Mouse (Mus musculus) lung, adult 2 months (tissue): Measurements from ENCODE around the gene Fam227b. TPM values are rescaled to one million over a fixed set of nuclear protein-coding genes. Genes with fewer than 3 reads are reported as not detected.

Experiments used
- DNase-seq: peaks from one replicate; pipeline ENCODE4 v3.0.0; 2022
- H3K4me1 ChIP-seq: fragments of 200-500 bp; 2 replicates; pipeline ENCODE4 v1.6.1; 2011; ENCODE audit warnings: low read length; ENCODE audit not compliant: control insufficient read depth, insufficient read depth
- H3K4me3 ChIP-seq: fragments of 200-500 bp; replicated peaks from 2 replicates; pipeline ENCODE3; 2011; ENCODE audit warnings: low read depth, mild to moderate bottlenecking, control low read depth, low read length; ENCODE audit errors: extremely low read depth
- CTCF ChIP-seq: fragments of 200-500 bp; IDR thresholded peaks from 2 replicates; pipeline ENCODE4 v1.5.1; 2011; ENCODE audit warnings: mild to moderate bottlenecking, low read length, control low read depth; ENCODE audit not compliant: insufficient read depth
- POLR2A ChIP-seq: fragments of 200-500 bp; IDR thresholded peaks from 2 replicates; pipeline ENCODE4 v1.6.1; 2011; ENCODE audit warnings: low read depth, mild to moderate bottlenecking, control low read depth, low read length, borderline replicate concordance; ENCODE audit errors: extremely low read depth
- WGBS: fragments of 180-500 bp; shearing (Covaris S2); methylation state at CpG from one replicate; pipeline ENCODE4 v1.1.7; 2018; 5-methylcytosine and 5-hydroxymethylcytosine counted together
- polyA plus RNA-seq: library from polyadenylated mRNA; depleted of rRNA; stranded (reverse); fragments of >200 nt; gene quantifications from 2 replicates; pipeline ENCODE4 v1.2.3, GENCODE M21; 2012

The Fam227b gene
- polyA plus RNA-seq, 1 experiment = not detected

DNA sequence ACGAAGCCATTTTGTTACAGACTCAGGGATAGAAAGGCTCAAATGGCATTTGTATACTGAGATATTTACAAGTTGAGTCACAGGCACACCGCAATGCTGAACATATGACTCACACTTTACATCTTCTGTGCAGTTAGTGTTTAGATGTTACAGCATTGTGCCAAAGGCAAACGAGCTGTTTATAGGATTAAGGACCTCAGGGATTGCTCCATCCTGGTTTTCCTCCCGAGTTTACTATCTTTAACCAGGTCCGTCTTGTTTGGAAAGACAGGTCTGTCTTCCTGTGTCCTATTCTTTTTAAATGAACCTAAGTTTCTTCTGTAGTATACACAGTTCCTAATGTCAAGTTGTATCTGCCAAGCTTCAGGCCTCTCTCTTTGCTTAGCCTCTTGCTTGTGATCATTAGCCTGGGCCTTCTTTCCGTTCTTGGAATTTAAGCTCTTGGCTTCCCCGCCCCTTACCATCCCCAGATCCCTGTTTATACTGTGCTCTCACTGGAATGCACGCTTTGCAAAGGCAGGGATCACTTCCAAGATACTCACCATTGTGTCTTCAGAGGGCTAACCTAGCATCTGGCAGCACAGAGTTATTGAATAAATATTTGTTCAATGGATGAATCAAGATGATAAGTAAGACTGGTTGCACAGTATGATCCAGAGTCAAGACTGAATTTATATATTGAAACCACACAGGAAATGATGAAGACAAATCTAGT is 120.5 kb downstream of the Fam227b start:
- Histone ChIP-seq H3K4me3 (no peak overlapping the region), H3K4me1 (peaks cover 3% of the 10 kb centered on the region; the same call in 1 of the 2 replicates)
- 30% methylated on average over 8 of the region's 8 CpGs for WGBS
- TF ChIP-seq POLR2A (no peak), CTCF (no peak)
- DNase-seq = no peak

DNA sequence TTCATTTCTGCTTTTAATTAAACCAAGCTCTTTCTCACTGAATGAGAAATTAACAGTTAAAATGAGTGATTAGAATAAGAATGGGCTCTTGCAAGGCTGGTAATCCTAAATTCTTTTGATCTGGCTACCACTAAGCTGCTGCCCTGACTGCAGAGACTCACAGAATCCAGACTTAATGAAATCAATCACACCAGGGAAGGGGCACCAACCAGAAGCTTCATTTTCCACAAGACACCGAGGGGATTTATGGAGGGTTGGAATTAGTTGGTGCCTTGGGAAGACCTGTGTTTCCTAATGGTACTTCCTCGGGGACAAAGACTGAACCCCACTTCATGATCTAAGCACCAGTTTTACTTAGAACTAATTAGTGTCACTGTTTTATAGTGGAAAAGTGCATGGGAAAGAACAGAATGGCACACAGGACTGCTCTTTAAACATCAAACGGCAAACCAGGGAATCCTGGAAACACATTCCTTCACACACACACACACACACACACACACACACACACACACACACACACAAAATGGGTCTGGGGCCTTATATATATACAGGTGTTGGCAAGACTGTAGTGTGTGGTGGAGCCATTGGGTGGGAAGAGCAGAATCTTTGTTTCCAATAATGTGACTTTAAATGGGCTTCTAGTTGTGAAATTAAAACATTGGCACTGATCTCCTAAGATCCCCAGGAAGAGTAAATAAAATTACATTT is 135.9 kb downstream of the Fam227b start:
- Histone ChIP-seq H3K4me3 (no peak overlapping the region), H3K4me1 (no peaks in the 10 kb centered on the region)
- TF ChIP-seq CTCF (no peak), POLR2A (no peak)
- WGBS = 71% methylated on average over 3 of the region's 3 CpGs
- DNase-seq = no peak

DNA sequence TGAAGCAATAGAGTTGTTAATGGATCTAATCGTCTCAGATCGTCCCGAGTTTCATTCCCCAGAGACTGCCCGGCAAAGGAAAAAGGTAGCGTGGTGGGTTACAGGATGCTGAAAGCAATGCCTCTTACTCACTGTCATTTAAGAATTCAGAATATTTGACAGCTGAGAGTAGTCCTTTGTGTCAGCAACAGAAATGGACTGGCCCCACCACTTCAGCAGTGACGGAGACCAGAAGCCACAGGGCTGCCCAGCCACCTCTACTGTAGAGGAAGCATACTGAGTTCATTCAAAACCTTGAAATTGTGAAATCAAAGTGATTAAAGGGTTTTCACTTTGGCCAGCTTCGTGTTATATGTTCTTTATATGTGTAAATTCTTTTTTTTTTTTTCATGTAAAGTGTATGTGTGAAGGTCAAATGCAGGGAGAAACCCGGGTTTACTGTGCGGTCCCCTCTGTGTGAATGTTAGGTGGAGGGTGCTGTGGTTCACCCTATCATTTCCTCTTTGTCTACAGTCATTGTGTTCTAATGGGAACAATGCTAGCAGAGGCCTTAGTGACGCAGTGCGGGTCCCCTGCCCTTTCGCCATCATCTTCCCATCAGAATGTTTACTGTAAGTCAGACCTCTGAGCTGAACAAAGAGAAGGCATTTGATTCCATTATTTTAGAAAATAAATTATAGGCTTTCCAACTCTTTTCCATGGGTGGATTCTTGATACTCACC is 136.7 kb downstream of the Fam227b start:
- Histone ChIP-seq H3K4me1 (no peaks in the 10 kb centered on the region), H3K4me3 (no peak overlapping the region)
- WGBS = 50% methylated on average over 12 of the region's 12 CpGs
- no peak for TF ChIP-seq CTCF
- no peak for TF ChIP-seq POLR2A
- DNase-seq = no peak

DNA sequence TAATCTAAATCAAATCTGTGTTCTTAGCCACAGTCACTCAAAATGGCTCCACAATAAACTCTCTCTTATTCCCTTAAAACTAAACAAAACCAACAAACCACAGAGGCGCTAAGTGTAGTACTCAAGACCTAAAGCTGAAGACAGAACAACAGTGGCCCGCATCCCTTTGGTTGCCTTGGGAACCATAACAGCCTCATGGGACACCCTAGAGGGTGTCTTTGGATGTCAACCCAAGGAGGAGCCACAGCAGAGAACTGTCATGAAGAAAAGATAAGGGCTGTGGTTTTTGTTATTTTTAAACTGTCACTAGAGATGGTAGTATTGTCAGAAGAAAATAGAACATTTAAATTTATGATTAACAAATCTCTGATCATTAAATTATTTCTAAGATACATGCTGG is 145.1 kb downstream of the Fam227b start:
- no peak for DNase-seq
- no peaks in the 10 kb centered on the region for H3K4me1 ChIP-seq
- 76% methylated on average over 2 of the region's 2 CpGs for WGBS
- no peak for TF ChIP-seq CTCF
- no peak for TF ChIP-seq POLR2A
- no peak overlapping the region for H3K4me3 ChIP-seq

DNA sequence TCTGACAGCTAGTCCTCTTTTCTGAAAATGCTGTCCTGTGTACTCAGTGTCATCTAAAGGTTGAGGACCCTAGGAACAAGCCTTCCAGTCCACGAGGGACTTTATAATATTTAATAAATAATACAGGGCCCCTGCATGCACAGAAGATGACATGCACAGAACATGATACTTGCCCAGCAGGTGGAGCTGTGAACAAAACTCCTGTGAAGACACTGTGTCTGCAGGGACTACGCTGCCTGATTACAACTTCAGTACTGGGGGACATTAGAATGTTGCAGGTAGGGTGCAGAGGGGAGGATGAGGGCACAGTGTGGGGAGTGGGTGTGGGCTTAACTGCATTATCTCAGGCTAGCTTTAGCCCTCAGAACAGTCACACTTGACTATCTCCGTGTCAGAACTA is 145.7 kb downstream of the Fam227b start:
- no peak for TF ChIP-seq POLR2A
- peak; percentile 52 for TF ChIP-seq CTCF
- peak; percentile 51 for DNase-seq
- WGBS = 37% methylated on average over 3 of the region's 3 CpGs
- Histone ChIP-seq H3K4me1 (no peaks in the 10 kb centered on the region), H3K4me3 (no peak overlapping the region)

DNA sequence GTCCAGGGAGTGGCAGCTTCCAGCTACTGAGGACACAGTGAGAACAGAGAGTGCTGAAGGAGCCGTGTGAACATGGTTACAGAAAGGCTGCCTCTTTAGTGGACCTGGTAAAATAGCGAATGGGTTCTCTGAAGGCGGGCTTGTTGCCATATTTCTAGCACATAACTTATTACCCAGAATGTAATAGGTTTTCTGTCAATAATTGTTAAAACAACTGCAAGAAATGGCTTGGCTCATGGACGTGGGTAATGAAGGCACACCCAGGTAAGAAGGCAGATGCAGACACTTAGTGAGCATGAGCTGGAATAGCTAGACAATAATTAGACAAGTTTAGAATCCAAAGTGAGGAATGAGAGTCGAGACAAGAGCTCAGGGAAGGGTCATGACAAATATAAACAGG is 149.5 kb downstream of the Fam227b start:
- DNase-seq = no peak
- Histone ChIP-seq H3K4me1 (no peaks in the 10 kb centered on the region), H3K4me3 (no peak overlapping the region)
- WGBS = 62% methylated on average over 5 of the region's 5 CpGs
- TF ChIP-seq CTCF (no peak), POLR2A (no peak)

DNA sequence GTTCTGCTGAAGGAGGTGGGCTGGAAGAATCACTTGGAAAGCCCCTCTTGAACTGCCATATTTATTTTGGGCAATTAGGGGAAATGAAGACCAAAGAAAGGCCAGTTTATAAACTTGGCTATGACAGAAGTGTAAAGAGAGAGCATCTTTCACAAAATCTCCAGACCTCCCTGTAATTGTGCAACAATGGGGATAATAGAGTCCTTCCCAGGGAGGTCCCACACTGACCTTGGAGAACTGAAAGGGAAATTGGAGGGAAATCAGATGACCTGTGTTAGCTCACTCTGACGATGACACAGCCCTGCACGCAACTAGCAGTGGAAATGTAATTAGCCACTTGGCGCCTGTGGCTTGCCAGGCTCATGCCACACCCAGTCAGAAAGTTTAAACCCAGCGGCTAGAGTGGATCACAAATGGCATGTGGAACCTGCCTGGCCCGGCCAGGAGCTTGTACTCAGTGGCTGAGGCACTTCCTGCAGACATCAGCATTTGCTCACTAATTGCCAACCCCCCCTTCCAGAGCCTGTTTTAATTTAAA is 175.9 kb downstream of the Fam227b start:
- 49% methylated on average over 5 of the region's 5 CpGs for WGBS

DNA sequence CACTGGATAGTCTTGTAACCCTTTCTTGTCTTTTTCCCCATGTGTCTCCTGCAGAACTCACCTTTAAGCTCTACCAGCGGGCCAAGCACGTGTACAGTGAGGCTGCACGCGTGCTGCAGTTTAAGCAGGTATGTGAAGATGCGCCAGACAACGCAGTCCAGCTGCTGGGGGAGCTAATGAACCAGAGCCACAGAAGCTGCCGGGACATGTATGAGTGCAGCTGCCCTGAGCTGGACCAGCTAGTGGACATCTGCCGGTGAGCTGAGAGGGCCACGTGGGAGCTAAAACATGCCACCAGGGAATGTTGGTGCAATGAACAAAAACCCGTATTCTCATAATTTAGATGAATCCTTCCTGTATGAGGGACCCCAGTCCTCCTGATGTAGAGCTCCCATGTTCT is 176.6 kb downstream of the Fam227b start:
- H3K4me1 ChIP-seq = no peaks in the 10 kb centered on the region
- no peak overlapping the region for H3K4me3 ChIP-seq
- 96% methylated on average over 10 of the region's 10 CpGs for WGBS
- TF ChIP-seq POLR2A = no peak
- TF ChIP-seq CTCF = no peak
- no peak for DNase-seq

More for the DNA sequence above, 175.9 kb downstream of the Fam227b start:
- Histone ChIP-seq H3K4me1 (no peaks in the 10 kb centered on the region), H3K4me3 (no peak overlapping the region)
- TF ChIP-seq CTCF = no peak
- no peak for TF ChIP-seq POLR2A
- DNase-seq = no peak

DNA sequence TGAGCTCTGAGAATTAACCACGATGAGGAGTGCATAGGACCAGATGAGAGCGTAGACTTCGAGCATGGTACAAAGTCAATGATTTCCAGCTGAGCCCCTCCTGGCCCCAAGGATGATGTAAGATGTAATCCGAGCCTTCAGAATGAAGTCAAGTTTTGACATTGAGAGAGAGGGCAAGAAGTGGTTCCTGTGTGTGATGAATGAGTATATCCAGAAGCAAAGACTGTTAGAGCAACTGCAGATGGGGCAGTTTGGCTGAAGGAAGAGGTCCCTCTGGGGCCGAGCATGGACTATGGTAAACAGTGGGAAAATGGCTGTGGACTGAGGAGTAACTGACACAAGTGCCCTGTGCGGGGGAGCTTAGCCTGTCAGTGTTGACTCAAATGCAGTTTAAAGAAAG is 178.6 kb downstream of the Fam227b start:
- 48% methylated on average over 6 of the region's 6 CpGs for WGBS
- DNase-seq = no peak
- TF ChIP-seq POLR2A (no peak), CTCF (no peak)
- H3K4me3 ChIP-seq = no peak overlapping the region
- no peaks in the 10 kb centered on the region for H3K4me1 ChIP-seq
